Mouse (Mus musculus) T-helper 2 cell (primary cell): Measurements from ENCODE around the gene Tshb.

Source experiments
- in situ Hi-C: fragments of 300-600 bp; cut with MboI, MseI; formaldehyde crosslinking; loops from one replicate; pipeline ENCODE4 v1.15.1; 2025; ENCODE audit warnings: high pct_unique_total_duplicates

Tshb gene

GRCm38 (mm10) chr3:102782618-102783017 lies at the start of gene Tshb:
Gene Tshb (minus strand): TSS chr3:102782718.
- in situ Hi-C loops = no loop called here

DNA sequence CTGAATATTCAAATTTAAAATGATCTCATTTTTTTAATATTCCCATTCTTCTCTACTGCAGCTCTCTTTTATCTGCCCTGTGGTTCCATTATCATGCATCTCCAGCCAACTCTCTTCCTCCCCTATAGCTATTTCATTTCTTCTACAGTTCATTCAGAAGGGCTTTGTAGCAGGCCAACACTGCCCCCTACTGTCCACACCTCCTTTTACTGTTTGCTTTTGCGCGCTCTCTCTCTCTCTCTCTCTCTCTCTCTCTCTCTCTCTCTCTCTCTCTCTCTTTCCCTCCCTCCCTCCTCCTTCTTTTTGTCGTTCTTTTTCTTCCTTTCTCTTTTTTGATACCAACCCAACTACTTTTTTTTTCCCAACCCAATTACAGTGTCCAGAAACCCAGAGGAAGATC lies 21.4 kb upstream of the Tshb start:
- in situ Hi-C loops = loop anchor here (5.0 kb wide), 1 partner anchor 102 kb away; no protein-coding TSS in a partner anchor

GRCm38 (mm10) chr3:102787369-102787768 lies 4.9 kb upstream of the Tshb start:
- in situ Hi-C loops = no loop called here

DNA sequence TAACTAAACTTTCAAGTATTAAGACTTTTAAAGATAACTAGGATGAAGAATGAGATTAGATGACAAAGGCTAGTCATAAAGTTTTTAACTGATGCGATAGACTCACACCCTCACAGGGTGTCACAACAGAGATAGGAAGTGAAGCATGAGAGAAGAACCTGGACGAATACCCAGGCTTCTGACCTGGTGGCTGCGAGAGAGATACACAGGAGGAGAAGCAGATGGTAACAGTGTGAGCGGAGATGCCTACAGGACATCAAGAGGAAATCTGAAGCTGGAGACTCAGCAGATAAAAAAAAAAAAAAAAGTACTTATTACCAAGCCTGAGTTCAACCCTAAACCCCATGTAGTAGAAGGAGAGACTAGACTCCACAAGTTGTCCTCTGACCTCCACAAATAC lies 9.5 kb downstream of the Tshb start:
- in situ Hi-C loops = no loop called here

GRCm38 (mm10) chr3:102764850-102765249 lies 17.7 kb downstream of the Tshb start:
- in situ Hi-C loops = no loop called here

GRCm38 (mm10) chr3:102763713-102764400 lies 18.7 kb downstream of the Tshb start:
- in situ Hi-C loops = no loop called here

GRCm38 (mm10) chr3:102762388-102762787 lies 20.1 kb downstream of the Tshb start:
- in situ Hi-C loops = no loop called here

- in situ Hi-C loops = no loop called here
These were observed 22.3 kb downstream of the Tshb start for GRCm38 (mm10) chr3:102760236-102760635.

GRCm38 (mm10) chr3:102757019-102757418 lies 25.5 kb downstream of the Tshb start:
- in situ Hi-C loops = no loop called here

- in situ Hi-C loops = no loop called here
These were observed 26.7 kb downstream of the Tshb start for GRCm38 (mm10) chr3:102755801-102756200.

GRCm38 (mm10) chr3:102752457-102752856 lies 30.1 kb downstream of the Tshb start:
- in situ Hi-C loops = no loop called here

DNA sequence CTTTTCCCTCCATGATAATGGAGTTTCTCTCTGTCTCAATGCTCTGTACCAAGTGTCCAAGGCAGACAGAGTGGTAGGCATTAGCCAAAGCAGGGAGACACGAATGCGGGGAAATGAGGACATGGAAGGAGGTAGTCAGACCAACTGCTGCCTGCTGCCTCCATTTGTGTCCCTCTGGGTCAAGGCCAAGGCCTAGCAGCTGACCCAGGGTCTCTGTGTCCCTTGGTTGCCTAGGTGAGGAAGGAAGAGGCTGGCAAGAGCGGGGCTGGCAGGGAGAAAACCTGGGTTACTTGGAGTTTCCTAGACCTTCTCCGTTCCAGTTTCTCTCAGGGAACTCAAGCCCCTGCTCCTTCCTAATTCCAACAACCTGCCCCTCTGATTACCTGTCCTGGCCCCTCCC lies 30.5 kb downstream of the Tshb start:
- in situ Hi-C loops = no loop called here

GRCm38 (mm10) chr3:102751536-102751935 lies 31.0 kb downstream of the Tshb start:
- in situ Hi-C loops = no loop called here

GRCm38 (mm10) chr3:102751136-102751535 lies 31.4 kb downstream of the Tshb start:
- in situ Hi-C loops = no loop called here

- in situ Hi-C loops = no loop called here
These were observed 33.8 kb downstream of the Tshb start for GRCm38 (mm10) chr3:102748686-102749085.

DNA sequence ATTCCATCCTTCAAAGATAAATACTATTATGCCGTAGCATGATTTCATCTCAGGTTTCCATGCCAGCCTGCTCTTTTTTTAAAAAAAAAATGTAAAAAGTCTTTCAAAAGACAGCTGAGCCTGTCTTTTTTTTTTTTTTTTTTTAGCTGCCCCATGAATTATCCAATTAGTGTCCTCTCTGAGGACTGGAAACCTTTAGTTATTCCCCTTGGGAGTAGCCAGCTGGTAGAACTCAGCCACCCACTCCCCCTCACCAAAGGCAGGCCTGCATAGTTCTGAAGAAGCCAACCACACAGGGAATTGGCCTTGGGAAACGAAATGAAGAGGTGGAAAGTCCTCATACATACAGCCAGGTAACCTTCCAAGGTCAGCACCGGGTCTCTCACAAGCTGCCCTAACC lies 34.5 kb downstream of the Tshb start:
- in situ Hi-C loops = no loop called here

- in situ Hi-C loops = no loop called here
These were observed 36.3 kb downstream of the Tshb start for GRCm38 (mm10) chr3:102746174-102746573.

DNA sequence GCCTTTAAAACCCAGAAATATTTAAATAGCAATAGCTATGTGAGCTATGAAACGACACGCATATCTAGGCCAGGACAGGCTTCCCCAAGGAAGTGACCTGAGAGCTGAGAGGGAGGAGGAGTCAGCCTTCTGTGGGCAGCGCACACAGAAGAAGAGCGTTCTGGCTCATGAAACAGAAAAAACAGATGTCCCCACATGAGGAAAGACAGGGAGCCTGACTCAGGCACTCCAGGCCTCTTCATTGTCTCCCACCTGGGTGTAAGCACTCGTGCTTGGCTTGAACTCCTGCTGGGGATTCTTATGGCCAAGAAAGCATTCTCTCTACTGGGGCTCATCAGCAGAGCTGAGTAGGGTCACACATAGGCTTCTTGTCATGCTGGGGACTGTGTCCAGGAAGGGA lies 37.9 kb downstream of the Tshb start:
- in situ Hi-C loops = no loop called here

- in situ Hi-C loops = no loop called here
These were observed 38.6 kb downstream of the Tshb start for GRCm38 (mm10) chr3:102743781-102744471.

GRCm38 (mm10) chr3:102743202-102743601 lies 39.3 kb downstream of the Tshb start:
- in situ Hi-C loops = no loop called here

DNA sequence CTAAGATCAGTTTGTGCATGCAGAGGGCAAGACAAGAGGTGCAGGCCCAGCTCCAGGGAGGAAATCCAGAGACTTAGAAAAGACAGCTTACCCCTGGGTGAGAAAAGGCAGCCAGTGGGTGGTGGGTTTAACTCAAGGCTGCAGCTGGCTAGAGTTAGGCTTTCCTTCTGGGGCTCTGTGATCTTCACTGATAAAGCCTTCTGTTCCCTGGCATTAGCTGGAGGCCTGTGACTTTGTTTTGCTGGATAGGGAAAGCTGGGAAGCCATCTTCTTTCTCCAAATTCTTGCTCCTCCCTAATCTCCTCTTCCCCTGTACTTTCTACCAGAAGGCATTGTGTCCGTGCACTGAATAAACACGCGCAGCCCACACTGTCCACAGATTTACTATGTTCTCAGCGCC lies 39.8 kb downstream of the Tshb start:
- in situ Hi-C loops = no loop called here

DNA sequence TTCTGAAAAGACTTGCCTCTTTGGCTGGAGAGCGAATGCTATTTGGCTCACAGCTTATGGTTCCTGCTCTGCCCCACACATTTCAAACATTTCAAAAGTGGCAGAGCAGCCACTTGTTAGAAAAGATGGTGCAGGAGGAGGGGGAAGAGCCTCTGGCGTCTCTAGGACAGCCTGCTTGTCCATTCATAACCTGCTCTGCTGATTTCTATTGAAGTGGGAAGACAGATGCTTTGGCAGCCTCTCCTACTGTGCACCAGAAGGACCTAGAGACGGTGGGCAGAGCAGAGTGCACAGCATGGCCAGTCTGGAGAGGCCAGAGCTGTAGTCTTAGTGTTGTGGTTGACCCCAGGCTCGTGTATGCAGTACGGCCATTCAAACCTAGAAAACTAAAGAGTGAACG lies 43.6 kb downstream of the Tshb start:
- in situ Hi-C loops = loop anchor here (5.0 to 10.0 kb wide), 2 partner anchors 288 to 436 kb away; partner anchors contain the start of gene Bcas2
